Mouse (Mus musculus): Measurements from ENCODE around the gene Slc9a8. TPM values are rescaled to one million over a fixed set of nuclear protein-coding genes. Genes with fewer than 3 reads are reported as not detected.

Slc9a8 gene
- polyA plus RNA-seq, 1 experiment: 31.9 TPM

DNA sequence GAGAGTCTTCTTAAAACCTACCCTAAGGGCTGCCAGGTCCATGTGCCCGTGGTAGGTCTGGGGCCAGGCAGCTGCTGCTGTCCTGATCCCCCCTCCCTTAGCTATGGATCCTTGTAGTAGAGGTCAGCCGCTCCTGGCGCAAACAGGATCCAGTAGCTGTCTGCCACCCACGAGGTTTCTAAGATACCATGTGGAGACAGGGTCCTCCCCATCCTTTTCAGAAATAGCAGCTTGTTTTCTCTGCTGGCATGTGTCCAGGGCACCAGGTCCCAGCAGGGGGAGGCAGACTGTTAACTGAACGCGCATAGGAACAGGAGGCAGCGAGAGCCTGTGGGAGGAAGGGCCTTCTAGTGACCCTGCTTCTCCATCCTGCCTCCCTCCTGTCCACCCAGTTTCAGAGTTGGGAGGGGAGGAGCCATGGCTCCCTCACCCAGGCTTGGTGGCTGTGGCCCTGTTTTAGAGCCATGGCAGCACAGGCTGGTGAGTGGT, 54.7 kb downstream of the Slc9a8 start:
- WGBS: 43% methylated on average over 7 of the region's 7 CpGs
- no peak for DNase-seq (ENCODE audit: low read depth, low spot score)

DNA sequence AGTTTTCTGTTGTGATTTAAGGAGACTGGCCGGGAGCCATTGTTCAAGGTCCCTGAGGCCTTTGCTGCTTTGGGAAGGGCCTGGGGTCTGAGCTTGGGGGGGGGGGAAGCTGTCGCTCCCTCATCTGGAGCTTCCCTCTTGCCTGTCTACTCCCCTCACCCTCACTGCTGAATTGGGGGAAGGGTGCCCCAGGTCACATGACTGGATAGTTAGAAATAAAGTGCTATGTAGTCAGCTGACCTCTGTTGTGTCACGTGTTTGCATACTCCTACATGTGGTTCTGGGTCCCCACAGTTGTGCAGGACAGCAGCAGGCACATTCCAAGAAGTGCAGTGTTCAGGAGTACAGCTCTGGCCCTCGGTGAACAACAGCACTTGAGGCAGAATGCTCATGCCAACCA, 55.2 kb downstream of the Slc9a8 start:
- no peak for DNase-seq (ENCODE audit: low read depth, low spot score)
- 65% methylated on average over 4 of the region's 4 CpGs for WGBS

DNA sequence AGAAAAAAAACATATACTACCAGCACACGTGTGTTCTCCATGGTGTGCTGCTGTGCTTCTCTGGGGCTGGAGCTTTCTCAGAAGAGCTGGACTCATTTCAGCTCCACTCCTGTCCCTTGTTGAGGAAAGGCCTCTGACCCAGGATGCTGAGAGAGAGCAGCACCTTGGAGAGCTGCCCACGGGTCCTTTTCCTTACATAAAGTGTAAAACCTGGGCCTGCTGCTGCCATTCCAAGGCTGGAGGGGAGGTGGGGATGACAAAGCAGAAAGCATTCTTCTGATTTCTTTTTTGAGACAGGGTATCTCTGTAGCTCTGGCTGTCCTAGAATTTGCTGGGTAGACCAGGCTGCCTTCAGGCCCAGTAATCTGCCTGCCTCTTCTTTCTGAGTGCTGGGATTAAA, 56.6 kb downstream of the Slc9a8 start:
- no peak for DNase-seq (ENCODE audit: low read depth, low spot score)
- 43% methylated on average over 2 of the region's 2 CpGs for WGBS

DNA sequence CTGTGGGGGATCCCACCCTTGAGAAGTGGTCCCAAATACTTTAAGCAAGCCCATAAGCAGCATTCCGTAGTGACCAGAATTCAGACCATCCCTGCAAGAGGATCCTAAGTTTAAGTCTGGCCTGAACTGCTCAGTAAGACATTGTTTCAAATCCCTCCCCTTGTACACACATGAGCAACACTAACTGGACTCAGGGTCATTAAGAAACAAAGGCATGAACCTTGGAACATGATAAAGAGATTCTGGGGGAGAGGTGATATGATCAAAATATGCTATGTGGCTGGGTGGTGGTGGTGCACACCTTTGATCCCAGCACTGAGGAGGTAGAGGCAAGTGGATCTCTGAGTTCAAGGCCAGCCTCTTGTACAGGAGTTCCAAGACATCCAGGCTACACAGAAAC, 58.0 kb downstream of the Slc9a8 start:
- 39% methylated on average over 1 of the region's 1 CpGs for WGBS
- no peak for DNase-seq (ENCODE audit: low read depth, low spot score)

DNA sequence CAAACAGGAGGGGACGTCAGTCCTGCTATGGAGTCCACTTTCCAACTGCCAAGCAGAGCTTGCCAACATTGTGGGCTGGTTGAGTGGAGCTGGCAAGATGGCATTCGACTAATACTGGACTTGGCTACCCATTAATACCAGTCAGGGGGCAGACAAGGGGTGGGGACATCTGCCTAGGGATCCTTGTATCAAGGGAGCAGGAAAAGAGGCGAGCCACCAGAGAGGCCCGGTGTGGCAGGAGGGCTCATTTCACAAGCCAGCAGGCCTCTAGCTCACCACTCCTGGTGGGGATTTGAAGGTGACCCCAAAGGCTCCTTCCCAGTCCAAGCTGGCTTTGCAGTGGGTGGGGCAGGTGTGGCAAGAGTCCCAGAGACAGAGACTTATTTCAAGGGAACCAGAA, 61.2 kb downstream of the Slc9a8 start:
- WGBS: 81% methylated on average over 4 of the region's 4 CpGs
- no peak for DNase-seq (ENCODE audit: low read depth, low spot score)

DNA sequence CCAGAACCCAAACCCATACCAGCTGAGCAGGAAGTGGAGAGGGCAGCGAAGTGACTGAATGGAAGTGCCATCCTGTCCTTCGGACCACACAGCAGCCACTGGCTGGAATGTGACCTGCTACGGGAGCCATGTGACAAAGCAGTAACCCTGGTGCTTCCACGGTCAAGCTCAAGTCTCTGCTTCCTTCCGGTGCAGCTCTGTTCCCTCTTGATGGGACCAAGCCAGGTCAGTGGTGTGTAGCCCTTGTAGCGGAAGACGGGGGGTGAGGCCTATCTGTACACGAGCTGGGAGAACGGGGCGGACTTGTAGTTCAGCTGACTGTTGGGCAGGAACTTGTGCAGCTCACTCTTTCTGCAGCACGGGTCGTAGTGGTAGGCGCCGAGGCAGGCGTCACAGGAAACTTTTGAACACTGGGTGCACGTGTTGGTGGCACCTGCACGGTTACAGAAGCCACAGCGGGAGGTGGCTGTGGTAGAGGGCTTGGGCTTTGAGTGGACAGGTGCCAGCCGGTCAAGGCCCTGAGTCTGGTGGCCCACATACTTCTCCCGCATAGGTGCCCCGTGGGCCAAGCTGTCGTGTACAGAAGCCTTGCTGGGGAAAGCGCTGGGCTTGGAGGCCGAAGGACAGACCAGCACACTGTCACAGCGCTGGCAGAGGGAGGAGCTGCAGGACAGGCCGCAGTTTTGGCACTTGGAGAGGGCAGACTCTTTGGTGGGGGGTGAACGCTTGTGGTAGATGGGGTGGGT, 61.7 kb downstream of the Slc9a8 start:
- 91% methylated on average over 27 of the region's 27 CpGs for WGBS

DNA sequence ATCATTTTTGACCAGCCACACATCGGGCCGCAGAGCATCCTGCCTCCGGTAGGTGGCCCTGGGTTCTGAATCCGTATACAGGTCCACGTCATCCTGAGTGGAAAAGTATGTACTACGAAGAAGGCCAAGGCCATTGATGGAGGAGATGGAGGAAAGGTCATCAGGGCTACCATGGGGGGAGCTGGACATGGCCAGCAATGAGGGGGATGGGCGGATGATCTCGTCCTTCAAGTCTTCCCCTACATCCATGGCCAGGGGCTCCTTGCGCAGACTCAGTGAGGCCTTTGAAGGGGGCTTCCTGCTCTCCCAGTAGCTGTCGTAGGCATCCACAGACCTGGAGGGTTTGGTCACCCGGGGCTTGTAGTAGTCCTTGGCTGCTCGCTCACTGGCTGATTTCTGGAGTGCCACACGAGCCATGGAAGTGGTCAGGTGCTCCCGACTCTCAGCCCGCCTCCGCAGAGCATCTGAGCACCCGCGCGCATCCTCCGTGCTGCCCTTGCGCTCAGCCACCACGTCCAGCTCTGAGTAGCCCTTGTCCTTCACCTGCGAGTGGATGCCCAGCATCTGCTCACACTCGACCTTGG, 62.4 kb downstream of the Slc9a8 start:
- WGBS: 95% methylated on average over 24 of the region's 24 CpGs
- no peak for DNase-seq (ENCODE audit: low read depth, low spot score)

More for the DNA sequence above, 61.7 kb downstream of the Slc9a8 start:
- DNase-seq (ENCODE audit: low read depth, low spot score): no peak

DNA sequence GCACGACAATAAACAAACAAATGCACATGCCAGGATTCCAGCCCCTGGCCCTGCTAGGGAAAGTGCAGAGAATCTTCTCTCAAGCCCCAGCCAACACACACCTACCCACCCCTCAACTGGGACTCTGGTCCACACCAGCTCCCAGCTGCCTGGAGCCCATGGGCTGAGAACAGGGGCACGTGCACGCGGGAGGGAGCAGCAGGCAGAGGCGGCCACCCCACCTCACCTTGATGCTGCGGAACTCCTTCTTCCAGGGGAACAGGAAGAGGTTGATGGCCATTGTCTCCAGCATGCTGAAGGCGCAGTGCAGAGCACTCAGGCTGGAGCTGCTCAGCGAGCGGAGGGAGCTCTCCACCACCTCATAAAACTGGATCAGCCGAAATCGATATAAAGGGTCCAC, 63.4 kb downstream of the Slc9a8 start:
- WGBS: 61% methylated on average over 11 of the region's 11 CpGs

DNA sequence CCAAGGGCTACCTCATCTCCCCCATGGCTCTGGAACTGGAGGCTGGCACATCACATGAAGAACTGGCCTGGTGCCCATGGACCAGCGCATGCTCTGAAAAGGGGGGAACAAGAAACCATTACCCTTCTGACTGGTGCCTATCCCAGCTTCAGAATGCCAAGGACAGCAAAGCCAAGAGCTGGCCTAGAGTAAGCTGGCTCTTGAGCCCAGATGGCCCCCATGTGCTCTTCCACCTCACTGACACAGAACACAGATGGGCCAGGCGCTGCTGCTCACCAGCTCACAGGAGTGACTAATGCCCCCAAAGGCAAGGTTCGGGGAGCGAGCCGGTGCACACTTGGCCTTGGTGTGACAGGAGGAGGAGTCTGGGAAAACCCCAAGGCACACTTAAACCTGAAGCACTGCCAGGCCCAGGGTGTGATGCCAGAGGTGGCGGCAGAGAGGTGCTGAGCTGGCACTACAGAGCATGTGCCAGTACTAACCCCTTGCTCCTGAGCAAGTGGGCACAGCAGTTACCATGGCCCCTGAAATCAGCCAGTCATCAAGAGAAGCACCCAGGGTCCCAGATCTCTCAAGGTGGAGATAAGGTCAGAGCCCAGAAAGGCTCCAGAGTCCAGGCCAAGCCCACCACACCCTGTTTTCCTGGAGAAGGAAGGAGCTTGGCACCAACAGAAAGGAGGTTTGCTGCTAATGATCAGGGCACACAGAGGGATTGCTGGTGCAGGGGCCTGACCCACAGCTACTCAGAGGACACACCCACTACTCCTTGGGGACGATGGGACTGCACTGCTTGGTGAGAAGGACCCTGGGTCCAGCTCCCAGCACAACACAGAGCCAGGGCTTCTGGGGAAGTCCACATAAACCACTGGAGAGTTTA, 64.2 kb downstream of the Slc9a8 start:
- DNase-seq (ENCODE audit: low read depth, low spot score): no peak

More for the DNA sequence above, 63.4 kb downstream of the Slc9a8 start:
- DNase-seq (ENCODE audit: low read depth, low spot score): no peak

DNA sequence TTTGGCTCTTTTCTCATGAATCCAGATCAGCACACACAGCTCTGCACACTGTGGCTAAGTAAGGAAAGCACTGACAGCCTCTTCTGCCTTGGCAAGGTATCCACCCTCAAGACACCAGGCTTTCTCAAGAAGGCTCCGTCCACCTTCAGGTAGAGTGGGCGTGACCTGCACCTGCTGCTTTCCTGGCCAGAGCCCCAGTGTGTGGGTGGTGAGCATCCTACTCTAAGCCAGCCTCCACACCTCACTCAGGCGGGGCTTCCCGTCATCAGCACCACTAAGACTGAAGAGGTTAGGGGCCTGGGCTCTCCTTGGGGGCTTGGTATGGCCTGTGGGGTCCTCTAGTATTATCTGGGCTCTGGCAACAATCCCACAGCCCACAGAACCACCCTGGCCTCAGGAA, 65.1 kb downstream of the Slc9a8 start:
- WGBS: 32% methylated on average over 4 of the region's 4 CpGs
- DNase-seq (ENCODE audit: low read depth, low spot score): no peak

More for the DNA sequence above, 64.2 kb downstream of the Slc9a8 start:
- 31% methylated on average over 7 of the region's 7 CpGs for WGBS

DNA sequence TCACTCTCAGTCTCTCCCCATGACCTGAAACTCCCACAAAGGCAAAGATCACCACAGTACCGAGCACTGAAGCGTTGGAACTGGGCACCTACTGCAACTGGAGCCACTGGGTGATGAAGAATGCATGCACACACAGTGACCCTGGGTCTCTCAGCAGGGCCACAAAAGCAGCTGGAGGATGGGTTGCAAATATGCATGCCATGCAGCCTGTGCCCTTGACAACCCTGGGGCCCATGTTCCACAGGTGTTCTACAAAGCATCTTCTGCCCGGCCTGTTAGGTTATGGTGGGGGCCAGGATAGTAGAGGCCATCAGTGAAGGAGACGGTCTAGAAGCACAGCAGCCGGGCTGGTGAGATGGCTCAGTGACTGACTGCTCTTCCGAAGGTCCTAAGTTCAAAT, 66.0 kb downstream of the Slc9a8 start:
- WGBS: 83% methylated on average over 6 of the region's 6 CpGs
- no peak for DNase-seq (ENCODE audit: low read depth, low spot score)

DNA sequence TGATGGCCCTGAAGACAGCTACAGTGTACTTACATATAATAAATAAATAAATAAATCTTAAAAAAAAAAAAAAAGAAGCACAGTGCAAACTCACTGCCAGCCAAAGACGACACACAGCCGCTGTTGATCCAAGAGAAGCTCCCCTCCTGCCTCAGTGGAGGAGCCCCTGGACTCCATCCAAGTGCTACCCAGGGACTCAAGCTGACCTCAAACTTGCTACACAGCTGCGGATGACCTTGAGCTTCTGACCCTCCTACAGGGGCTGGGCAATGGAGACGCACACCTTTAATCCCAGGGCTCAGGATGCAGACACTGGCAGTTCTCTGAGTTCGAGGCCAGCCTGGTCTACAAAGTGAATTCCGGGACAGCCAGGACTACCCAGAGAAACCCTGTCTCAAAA, 66.5 kb downstream of the Slc9a8 start:
- no peak for DNase-seq (ENCODE audit: low read depth, low spot score)
- 77% methylated on average over 6 of the region's 6 CpGs for WGBS

DNA sequence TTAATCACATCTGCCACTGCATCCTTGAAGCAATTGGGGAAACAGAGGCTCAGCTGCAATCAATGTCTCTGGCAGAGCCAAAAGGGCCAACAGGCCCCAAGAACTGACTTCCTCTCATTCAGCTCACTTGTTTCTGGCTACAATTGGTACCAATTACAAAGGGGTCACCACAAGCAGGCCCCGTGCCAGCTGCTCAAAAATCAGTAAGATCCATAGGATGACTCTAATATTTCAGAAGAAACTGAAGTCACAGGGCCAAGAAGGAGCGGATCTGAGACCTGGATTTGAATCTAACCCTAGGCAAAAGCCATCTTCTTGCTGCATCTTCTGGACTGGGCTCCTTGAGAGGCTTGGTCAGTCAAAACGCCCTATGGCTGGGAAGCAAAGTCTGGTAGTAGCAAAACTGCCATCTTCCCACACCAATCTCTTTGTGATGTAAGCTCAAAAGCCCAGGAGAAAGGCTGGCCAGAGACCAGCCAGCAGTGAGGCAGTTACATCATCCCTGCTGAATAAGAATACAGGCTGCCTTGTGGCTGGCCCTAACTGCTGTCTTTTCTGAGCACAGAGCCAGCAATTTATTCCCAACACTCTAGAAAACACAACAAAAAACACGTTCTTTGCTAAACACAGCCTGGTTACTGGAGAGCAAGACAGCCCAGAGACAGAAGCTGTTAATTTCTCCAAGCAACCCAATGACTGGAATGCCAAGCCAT, 69.5 kb downstream of the Slc9a8 start:
- no peak for DNase-seq (ENCODE audit: low read depth, low spot score)
- WGBS: 64% methylated on average over 4 of the region's 4 CpGs

DNA sequence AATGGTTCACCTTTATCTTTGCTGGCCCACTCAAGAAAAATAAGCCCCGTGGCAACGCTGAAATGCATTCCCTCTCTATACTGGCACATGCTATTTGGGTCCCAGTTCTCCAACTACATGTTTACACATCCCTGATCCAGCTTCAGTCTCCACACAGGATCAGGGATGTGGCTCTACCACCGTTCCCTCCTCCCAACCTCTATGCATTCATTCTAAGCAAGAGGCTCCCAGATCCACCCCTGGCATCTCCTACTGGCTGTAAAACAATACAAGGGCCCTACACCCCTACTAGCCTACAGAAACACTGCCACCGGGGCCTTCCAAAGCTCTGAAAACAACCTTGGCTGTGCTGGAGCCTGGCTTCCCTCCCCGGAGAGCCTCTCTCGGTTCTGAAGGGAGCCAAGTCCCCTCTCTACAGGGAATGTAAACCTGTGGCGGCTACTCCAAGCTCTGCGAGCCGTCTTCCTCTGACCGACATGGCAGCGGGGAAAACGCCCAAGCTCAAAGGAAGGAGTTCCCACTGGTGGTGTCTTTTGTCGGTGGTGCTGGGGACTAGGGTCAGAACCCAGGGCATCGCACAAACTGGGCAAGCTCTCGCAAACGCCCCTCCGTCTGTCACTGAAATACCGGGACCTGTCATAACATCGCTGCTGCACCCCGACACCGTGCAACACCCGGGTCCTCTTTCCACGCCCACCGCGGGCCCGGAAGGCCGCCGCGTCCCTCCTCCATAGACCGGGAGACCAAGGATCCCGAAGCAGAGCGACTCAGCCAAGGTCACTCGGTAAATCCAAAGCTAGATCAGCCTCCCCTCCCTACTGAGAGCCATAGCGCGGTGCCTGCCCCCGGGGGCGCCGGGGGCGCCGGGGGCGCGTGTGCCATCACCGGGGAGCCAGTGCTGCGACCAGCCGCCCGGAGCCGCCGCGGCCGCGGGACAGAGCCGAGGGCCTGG, 70.5 kb downstream of the Slc9a8 start, which contains the start of gene Rnf114:
Gene Rnf114, plus strand, starts transcription at position 889 of the 952 bp plus-strand sequence.
- WGBS: 1% methylated on average over 52 of the region's 52 CpGs
- DNase-seq (ENCODE audit: low read depth, low spot score): no peak

DNA sequence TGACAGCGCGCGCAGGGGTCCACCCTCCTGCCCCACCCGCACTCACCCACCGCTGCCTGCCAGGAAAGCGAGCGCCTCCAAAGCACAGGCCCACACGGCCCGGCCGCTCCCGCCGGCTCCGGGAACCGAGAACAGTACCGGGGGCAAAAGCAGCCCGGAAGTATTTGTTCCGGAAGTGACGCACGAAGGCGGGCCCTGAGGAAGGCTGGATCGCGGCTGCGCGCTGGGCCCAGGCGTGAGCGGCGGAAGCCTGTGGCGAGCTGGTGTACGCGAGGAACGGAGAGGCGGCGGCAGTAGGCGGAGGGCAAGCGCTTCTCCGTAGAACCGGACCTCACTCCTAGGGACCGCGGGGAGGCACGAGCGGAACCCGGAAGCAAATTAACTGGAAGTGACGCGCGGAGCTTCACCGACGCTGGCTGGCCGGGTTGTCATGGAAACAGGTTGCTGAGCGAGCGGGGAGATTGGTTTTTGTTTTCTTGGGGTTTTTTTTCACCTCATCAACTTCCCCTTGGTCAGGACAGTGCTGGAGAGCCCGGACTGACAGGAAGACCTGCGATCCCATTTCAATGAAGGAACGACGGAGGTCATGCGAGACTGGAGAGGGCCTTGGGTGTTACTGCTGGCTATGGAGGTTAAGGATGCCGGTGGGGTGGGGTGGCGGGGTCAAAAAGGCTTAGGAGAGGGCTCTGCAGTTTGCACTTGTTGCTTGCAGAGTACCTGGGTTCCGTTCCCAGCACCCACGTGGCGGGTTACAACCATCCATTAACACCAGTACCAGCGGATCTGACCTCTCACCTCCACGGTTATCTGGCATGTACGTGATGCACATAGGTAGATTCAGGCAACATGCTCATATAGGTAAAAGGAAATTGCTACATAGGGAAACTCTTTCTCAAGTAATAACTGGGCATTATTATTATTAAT, 71.5 kb downstream of the Slc9a8 start, which contains the start of gene Spata2:
Gene Spata2, minus strand, starts transcription at position 175 of the 924 bp plus-strand sequence.
- no peak for DNase-seq (ENCODE audit: low read depth, low spot score)
- under 1% methylated on average over 63 of the region's 63 CpGs for WGBS

DNA sequence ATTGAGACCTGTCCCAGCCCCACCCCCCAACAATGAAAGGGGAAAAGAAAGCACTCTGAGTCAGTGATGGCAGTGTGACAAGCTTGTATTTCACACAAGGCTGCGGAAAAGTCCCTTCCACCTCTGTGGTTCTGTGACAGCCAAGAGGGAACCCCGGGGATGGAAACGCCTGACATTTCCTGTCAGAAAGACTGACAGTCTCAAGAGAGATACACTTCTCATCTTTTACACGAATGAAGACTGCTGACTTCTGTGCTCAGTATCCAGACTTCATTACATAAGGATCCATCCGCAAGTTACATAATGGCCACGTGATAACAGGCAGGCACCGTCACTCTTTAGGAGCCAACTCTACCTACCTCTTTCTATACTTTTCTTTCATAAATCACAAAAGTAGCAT, 74.9 kb downstream of the Slc9a8 start:
- no peak for DNase-seq (ENCODE audit: low read depth, low spot score)
- WGBS: 81% methylated on average over 7 of the region's 7 CpGs

DNA sequence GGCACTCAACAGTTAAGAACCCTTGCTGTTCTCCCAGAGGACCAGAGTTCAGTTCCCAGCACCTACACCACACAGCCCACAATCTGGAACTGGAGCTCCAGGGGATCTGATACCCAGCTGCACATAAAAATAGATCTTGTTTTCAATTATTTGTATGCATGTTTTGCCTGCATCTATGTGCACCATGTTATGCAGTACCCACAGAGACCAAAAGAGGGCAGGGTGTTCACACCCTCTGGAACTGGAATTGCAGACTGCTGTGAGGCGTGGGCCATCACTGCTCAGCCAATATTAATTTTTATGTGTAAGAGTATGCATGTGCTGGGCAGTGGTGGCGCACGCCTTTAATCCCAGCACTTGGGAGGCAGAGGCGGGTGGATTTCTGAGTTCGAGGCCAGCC, 75.8 kb downstream of the Slc9a8 start:
- no peak for DNase-seq (ENCODE audit: low read depth, low spot score)
- WGBS: 58% methylated on average over 5 of the region's 5 CpGs
